Mouse (Mus musculus): ENCODE results near the gene Babam2. TPM values are rescaled to one million over a fixed set of nuclear protein-coding genes. Genes with fewer than 3 reads are reported as not detected.

The Babam2 gene
- polyA plus RNA-seq, 1 experiment, result 18.4 TPM

DNA sequence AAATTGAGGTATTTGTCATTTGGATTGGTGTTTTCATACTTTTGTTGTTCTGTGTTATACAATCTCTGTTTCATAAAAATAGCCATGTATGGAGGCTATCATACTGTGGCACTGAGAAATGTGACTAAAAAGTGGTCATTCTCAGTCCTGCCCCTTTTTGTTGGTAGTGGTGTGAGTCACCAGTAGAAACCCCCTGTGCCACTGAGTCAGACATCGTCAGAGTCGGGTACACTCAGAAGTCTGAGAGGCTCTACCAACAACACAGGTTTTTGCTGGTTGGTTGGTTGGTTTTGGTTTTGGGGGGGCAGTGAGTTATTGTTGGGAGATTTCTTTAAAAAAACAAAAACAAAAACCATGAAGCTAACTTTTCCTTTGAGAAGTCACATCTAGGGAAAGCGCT, 358.2 kb downstream of the Babam2 start:
- no peaks in the 10 kb centered on the region for H3K27me3 ChIP-seq (ENCODE audit: control insufficient read depth, insufficient read depth, low read length)
- WGBS, result 96% methylated on average over 3 of the region's 3 CpGs
- no peaks in the 10 kb centered on the region for H3K36me3 ChIP-seq (ENCODE audit: control insufficient read depth, insufficient read depth, low read length)
- no peaks in the 10 kb centered on the region for H3K4me1 ChIP-seq (ENCODE audit: control insufficient read depth, insufficient read depth, insufficient read length, low read length)
- H3K4me3 ChIP-seq (ENCODE audit: low read depth, low read length), result no peak overlapping the region
- H3K27ac ChIP-seq (ENCODE audit: insufficient read depth, low read depth, low read length), result no peak overlapping the region
- TF ChIP-seq CTCF (IDR thresholded peaks at IDR 0.05; ENCODE audit: extremely low read depth, insufficient read length, insufficient replicate concordance, low read depth, low read length) (no peak), POLR2A (IDR thresholded peaks at IDR 0.05; ENCODE audit: low read depth, low read length) (no peak)

DNA sequence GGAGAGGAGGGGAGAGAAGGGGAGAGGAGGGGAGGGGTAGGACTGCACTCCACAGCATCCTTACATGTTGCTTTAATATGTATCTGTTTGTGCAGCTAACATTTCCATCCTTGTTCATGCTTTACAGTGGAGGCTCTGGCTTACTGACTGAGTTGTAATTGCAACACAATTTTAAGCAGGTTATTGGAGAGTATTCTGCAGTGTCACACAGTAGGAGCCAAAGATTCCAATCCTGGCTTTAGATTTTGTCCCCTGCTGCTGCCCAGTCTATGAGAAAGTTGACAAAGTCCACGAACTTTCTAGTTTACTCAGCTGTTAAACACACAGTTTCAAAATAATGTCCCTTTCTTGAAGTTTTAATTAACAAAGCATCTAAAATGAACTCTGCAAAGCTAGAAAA, 358.6 kb downstream of the Babam2 start:
- Histone ChIP-seq H3K4me3 (ENCODE audit: low read depth, low read length) (no peak overlapping the region), H3K4me1 (ENCODE audit: control insufficient read depth, insufficient read depth, insufficient read length, low read length) (no peaks in the 10 kb centered on the region), H3K27me3 (ENCODE audit: control insufficient read depth, insufficient read depth, low read length) (no peaks in the 10 kb centered on the region), H3K27ac (ENCODE audit: insufficient read depth, low read depth, low read length) (no peak overlapping the region), H3K36me3 (ENCODE audit: control insufficient read depth, insufficient read depth, low read length) (no peaks in the 10 kb centered on the region)
- WGBS, result 57% methylated on average over 1 of the region's 1 CpGs
- TF ChIP-seq POLR2A (IDR thresholded peaks at IDR 0.05; ENCODE audit: low read depth, low read length) (no peak), CTCF (IDR thresholded peaks at IDR 0.05; ENCODE audit: extremely low read depth, insufficient read length, insufficient replicate concordance, low read depth, low read length) (no peak)

DNA sequence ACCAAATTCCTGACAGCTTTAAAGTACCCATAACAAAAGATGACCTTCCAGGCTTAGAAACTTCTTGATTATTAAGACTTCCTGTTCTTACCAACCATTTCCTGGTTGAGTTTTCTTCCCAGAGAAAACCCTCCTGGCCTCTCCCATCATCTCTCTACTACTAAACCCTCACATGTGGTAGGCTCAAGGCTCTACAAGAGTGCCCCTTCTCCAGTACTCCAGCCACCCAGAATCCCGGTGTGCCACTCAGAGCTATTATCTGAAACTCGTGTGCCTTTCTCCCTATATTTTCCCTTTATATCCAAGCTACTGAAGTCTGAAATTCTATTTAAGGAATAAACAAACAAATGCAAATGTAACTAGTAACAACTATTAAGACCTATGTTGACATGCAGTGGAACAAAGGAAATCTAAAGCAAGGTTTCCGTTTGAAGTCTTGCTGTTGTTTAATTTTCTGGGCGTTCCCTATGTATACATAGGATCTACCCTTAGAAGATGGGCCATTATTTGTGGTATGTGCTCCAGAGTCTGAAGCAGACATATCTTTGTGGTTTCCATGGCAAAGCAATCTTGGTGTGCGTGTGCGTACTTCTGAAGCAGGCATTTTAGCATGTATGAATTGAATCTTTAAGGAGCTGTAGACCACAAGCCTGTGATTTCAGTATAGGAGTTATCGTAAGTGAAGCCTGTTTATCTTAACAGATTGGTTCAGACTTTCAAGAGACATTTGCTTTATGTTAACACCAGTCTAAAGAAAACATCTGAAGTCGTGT, 361.2 kb downstream of the Babam2 start:
- no peaks in the 10 kb centered on the region for H3K27me3 ChIP-seq (ENCODE audit: control insufficient read depth, insufficient read depth, low read length)
- 0 out of 2 replicates have a peak, but pooled peaks cover 2% of the 10 kb centered on the region for H3K36me3 ChIP-seq (ENCODE audit: control insufficient read depth, insufficient read depth, low read length)
- WGBS, result 71% methylated on average over 8 of the region's 8 CpGs
- no peak overlapping the region for H3K4me3 ChIP-seq (ENCODE audit: low read depth, low read length)
- no peaks in the 10 kb centered on the region for H3K4me1 ChIP-seq (ENCODE audit: control insufficient read depth, insufficient read depth, insufficient read length, low read length)
- H3K27ac ChIP-seq (ENCODE audit: insufficient read depth, low read depth, low read length), result no peak overlapping the region
- TF ChIP-seq CTCF (IDR thresholded peaks at IDR 0.05; ENCODE audit: extremely low read depth, insufficient read length, insufficient replicate concordance, low read depth, low read length) (no peak), POLR2A (IDR thresholded peaks at IDR 0.05; ENCODE audit: low read depth, low read length) (no peak)

DNA sequence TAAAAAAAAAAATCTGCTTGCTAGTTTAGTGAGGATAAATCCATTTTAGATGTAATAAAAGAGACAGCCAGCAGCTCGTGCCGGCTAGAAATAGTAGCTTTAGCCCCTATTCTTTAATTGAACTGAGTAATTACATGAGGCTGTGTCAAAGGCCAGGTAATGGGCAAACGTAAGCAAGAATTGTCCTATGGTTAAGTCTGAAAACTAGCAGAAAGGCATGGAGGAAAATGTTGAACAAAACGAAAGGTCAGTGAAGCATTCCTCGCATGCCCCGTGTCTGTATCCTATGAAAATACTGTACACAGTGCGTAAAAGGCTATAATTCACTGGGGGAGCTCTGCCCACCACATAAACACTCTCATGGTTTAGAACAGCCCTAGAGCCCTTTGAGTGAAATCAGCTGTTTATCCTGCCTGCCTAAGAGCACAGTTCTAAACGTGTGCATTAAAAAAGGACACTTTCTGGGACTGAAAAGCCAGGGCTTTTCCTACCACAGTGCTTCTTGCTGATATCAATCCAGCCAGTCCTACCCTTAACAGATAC, 361.8 kb downstream of the Babam2 start:
- peak overlapping the region; percentile 15; the same call in 1 of the 2 replicates for H3K27ac ChIP-seq (ENCODE audit: insufficient read depth, low read depth, low read length)
- no peaks in the 10 kb centered on the region for H3K4me1 ChIP-seq (ENCODE audit: control insufficient read depth, insufficient read depth, insufficient read length, low read length)
- 83% methylated on average over 8 of the region's 8 CpGs for WGBS
- H3K4me3 ChIP-seq (ENCODE audit: low read depth, low read length), result no peak overlapping the region
- H3K36me3 ChIP-seq (ENCODE audit: control insufficient read depth, insufficient read depth, low read length), result 0 out of 2 replicates have a peak, but pooled peaks cover 2% of the 10 kb centered on the region
- no peaks in the 10 kb centered on the region for H3K27me3 ChIP-seq (ENCODE audit: control insufficient read depth, insufficient read depth, low read length)
- no peak for TF ChIP-seq CTCF (IDR thresholded peaks at IDR 0.05; ENCODE audit: extremely low read depth, insufficient read length, insufficient replicate concordance, low read depth, low read length)
- no peak for TF ChIP-seq POLR2A (IDR thresholded peaks at IDR 0.05; ENCODE audit: low read depth, low read length)

DNA sequence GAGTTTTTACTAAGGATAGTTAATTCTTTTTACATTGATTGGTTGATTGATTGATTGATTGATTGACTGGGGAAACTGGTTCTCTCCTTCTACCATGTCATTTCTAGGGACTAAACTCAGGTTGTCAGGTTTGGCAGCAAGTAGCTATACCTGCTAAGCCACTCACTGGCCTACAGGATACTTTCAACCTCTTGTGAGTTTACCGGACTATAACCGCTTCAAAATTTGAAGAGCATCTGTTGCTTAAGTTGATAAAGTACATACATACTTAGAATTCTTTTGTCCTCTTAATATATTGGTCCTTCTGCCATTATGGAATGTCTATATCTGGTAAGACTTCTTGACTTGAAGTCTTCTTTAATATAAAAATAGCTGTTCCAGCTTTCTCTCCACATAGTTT, 363.0 kb downstream of the Babam2 start:
- Histone ChIP-seq H3K27ac (ENCODE audit: insufficient read depth, low read depth, low read length) (no peak overlapping the region), H3K4me1 (ENCODE audit: control insufficient read depth, insufficient read depth, insufficient read length, low read length) (no peaks in the 10 kb centered on the region), H3K36me3 (ENCODE audit: control insufficient read depth, insufficient read depth, low read length) (0 out of 2 replicates have a peak, but pooled peaks cover 2% of the 10 kb centered on the region), H3K4me3 (ENCODE audit: low read depth, low read length) (no peak overlapping the region), H3K27me3 (ENCODE audit: control insufficient read depth, insufficient read depth, low read length) (no peaks in the 10 kb centered on the region)
- 100% methylated on average over 2 of the region's 2 CpGs for WGBS
- TF ChIP-seq CTCF (IDR thresholded peaks at IDR 0.05; ENCODE audit: extremely low read depth, insufficient read length, insufficient replicate concordance, low read depth, low read length), result no peak
- TF ChIP-seq POLR2A (IDR thresholded peaks at IDR 0.05; ENCODE audit: low read depth, low read length), result no peak

DNA sequence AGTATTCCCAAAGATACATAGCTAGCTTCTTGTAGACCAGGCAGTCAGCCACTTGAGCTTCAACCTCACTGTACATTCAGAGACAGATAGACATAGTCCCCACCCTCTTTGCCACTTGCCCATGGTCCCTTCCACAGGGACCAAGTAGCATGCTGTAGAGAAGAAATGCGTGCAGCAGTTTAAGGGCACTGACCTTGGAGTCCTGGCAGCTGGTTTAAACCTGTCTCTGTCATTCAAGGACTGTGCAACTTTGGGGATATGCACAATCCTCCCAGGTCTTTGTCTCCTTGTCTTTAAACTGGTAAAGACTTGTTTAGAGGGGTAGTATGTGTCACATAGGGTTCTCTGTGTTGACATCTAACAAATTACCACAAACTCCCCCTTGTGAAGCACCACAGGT, 364.4 kb downstream of the Babam2 start:
- TF ChIP-seq POLR2A (IDR thresholded peaks at IDR 0.05; ENCODE audit: low read depth, low read length) (no peak), CTCF (IDR thresholded peaks at IDR 0.05; ENCODE audit: extremely low read depth, insufficient read length, insufficient replicate concordance, low read depth, low read length) (no peak)
- 91% methylated on average over 1 of the region's 1 CpGs for WGBS
- no peak overlapping the region for H3K27ac ChIP-seq (ENCODE audit: insufficient read depth, low read depth, low read length)

DNA sequence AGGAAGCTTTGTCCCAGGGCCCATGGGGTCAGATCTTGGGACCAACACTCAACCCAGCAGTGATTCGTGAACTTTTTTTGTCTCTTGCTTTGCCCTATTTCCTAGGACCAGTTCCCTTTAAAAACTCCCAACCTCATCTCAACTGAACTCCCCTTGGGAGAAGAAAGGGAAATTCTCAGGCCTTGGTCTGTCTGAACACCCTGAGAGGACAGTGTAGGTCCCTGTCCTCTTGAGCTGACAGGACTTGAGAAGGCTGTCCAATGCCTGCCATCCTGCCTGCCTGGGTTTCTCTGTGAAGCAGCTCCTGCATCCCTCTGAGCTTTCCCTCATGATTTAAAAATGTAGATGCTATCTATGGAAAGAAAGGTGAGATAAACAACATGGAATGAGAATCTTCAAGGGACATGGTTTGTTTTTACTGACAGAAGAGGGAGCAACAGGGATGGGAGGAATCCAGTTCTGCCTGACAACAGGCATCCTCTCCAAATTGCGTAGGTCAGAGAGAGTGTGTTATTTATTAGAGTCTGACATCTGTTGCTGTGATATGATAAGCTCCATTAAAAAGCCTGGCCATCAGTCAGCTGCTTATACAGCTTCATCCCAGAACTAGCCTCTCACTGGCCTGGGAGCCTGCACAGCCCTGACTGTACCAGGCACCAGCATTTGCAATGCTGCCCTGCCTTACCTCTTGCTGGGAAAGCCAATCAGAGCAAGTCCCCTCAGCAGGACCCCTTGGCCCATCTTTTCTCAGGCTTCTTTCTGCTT, 367.0 kb downstream of the Babam2 start:
- Histone ChIP-seq H3K27ac (ENCODE audit: insufficient read depth, low read depth, low read length) (no peak overlapping the region), H3K4me3 (ENCODE audit: low read depth, low read length) (no peak overlapping the region), H3K4me1 (ENCODE audit: control insufficient read depth, insufficient read depth, insufficient read length, low read length) (no peaks in the 10 kb centered on the region), H3K36me3 (ENCODE audit: control insufficient read depth, insufficient read depth, low read length) (0 out of 2 replicates have a peak, but pooled peaks cover 2% of the 10 kb centered on the region), H3K27me3 (ENCODE audit: control insufficient read depth, insufficient read depth, low read length) (no peaks in the 10 kb centered on the region)
- WGBS, result 78% methylated on average over 2 of the region's 2 CpGs
- TF ChIP-seq CTCF (IDR thresholded peaks at IDR 0.05; ENCODE audit: extremely low read depth, insufficient read length, insufficient replicate concordance, low read depth, low read length) (no peak), POLR2A (IDR thresholded peaks at IDR 0.05; ENCODE audit: low read depth, low read length) (no peak)

More for the DNA sequence above, 364.4 kb downstream of the Babam2 start:
- Histone ChIP-seq H3K36me3 (ENCODE audit: control insufficient read depth, insufficient read depth, low read length) (0 out of 2 replicates have a peak, but pooled peaks cover 2% of the 10 kb centered on the region), H3K4me3 (ENCODE audit: low read depth, low read length) (no peak overlapping the region), H3K4me1 (ENCODE audit: control insufficient read depth, insufficient read depth, insufficient read length, low read length) (no peaks in the 10 kb centered on the region), H3K27me3 (ENCODE audit: control insufficient read depth, insufficient read depth, low read length) (no peaks in the 10 kb centered on the region)

All from small intestine, adult 2 months (tissue).